Mouse (Mus musculus): ENCODE measurements at regions not wholly inside any gene's neighbourhood (a gene's known extent, or its start where the extent isn't known, plus 50 kb on each side); places are given as distances from the start of the nearest gene placed in this dataset.
A peak's percentile ranks its signal among the peaks of the same experiment; 100 is the strongest.
"Not testable (repeated sequence)": the region's sequence is repeated elsewhere in the genome, so short reads cannot be mapped to it uniquely, and the experiment has no call there.

- DNase-seq: no peak
Measured at GRCm38 (mm10) chr16:12516834-12517685, 533.1 kb downstream of the Shisa9 start.

- DNase-seq: no peak
Measured at GRCm38 (mm10) chr16:12518264-12518663, 534.4 kb downstream of the Shisa9 start.

GRCm38 (mm10) chr16:12521711-12522476 is 538.0 kb downstream of the Shisa9 start:
- DNase-seq: no peak

GRCm38 (mm10) chr16:12548462-12548861 is 561.0 kb upstream of the Ercc4 start:
- no peak for DNase-seq

- peak in 1 of 2 experiments; percentile 5 for DNase-seq
Measured at GRCm38 (mm10) chr16:12588889-12589288, 520.6 kb upstream of the Ercc4 start.

GRCm38 (mm10) chr16:12608259-12608658 is 501.2 kb upstream of the Ercc4 start:
- DNase-seq: peak in 1 of 2 experiments; percentile 11

- no peak for DNase-seq
Measured at GRCm38 (mm10) chr16:12611106-12611505, 498.4 kb upstream of the Ercc4 start.

- no peak for DNase-seq
Measured at GRCm38 (mm10) chr16:12617781-12618180, 491.7 kb upstream of the Ercc4 start.

GRCm38 (mm10) chr16:12632533-12632932 is 477.0 kb upstream of the Ercc4 start:
- no peak for DNase-seq

- no peak for DNase-seq
Measured at GRCm38 (mm10) chr16:12638971-12639640, 470.4 kb upstream of the Ercc4 start.

GRCm38 (mm10) chr16:12643053-12643452 is 466.4 kb upstream of the Ercc4 start:
- DNase-seq: no peak

GRCm38 (mm10) chr16:12644621-12645020 is 464.9 kb upstream of the Ercc4 start:
- DNase-seq: no peak

- DNase-seq: no peak
Measured at GRCm38 (mm10) chr16:12652180-12652579, 457.3 kb upstream of the Ercc4 start.

- not testable (repeated sequence) for DNase-seq
Measured at GRCm38 (mm10) chr16:12673656-12674055, 435.8 kb upstream of the Ercc4 start.

- DNase-seq: no peak
Measured at GRCm38 (mm10) chr16:12681474-12681873, 428.0 kb upstream of the Ercc4 start.

- no peak for DNase-seq
Measured at GRCm38 (mm10) chr16:12685816-12686215, 423.7 kb upstream of the Ercc4 start.

- no peak for DNase-seq
Measured at GRCm38 (mm10) chr16:12691776-12692175, 417.7 kb upstream of the Ercc4 start.

- no peak for DNase-seq
Measured at GRCm38 (mm10) chr16:12692739-12693292, 416.7 kb upstream of the Ercc4 start.

GRCm38 (mm10) chr16:12693346-12693745 is 416.1 kb upstream of the Ercc4 start:
- DNase-seq: no peak

GRCm38 (mm10) chr16:12694646-12695045 is 414.8 kb upstream of the Ercc4 start:
- no peak for DNase-seq

GRCm38 (mm10) chr16:12696939-12697621 is 412.4 kb upstream of the Ercc4 start:
- no peak for DNase-seq

- DNase-seq: no peak
Measured at GRCm38 (mm10) chr16:12699557-12699956, 409.9 kb upstream of the Ercc4 start.
